Mouse (Mus musculus): ENCODE results near the gene Cdk19.

Cdk19 gene

GRCm38 (mm10) chr10:40339351-40339964 is at the start of gene Cdk19:
TSS of gene Cdk19 (plus strand) at chr10:40339564.
- no peak for DNase-seq

GRCm38 (mm10) chr10:40292640-40293039 is 46.7 kb upstream of the Cdk19 start:
- DNase-seq = no peak

GRCm38 (mm10) chr10:40300648-40301171 is 38.7 kb upstream of the Cdk19 start:
- peak; percentile 84 for DNase-seq

- DNase-seq = peak; percentile 35
Observed at GRCm38 (mm10) chr10:40301181-40302075, 37.9 kb upstream of the Cdk19 start.

GRCm38 (mm10) chr10:40302140-40302985 is 37.0 kb upstream of the Cdk19 start, which contains the start of gene Amd1:
TSS of gene Amd1 (minus strand) at chr10:40302186.
- DNase-seq = peak; percentile 100

- DNase-seq = no peak
Observed at GRCm38 (mm10) chr10:40305989-40306388, 33.4 kb upstream of the Cdk19 start.

- DNase-seq = no peak
Observed at GRCm38 (mm10) chr10:40307826-40308583, 31.4 kb upstream of the Cdk19 start.

- DNase-seq = no peak
Observed at GRCm38 (mm10) chr10:40309884-40310635, 29.3 kb upstream of the Cdk19 start.

- no peak for DNase-seq
Observed at GRCm38 (mm10) chr10:40312781-40313180, 26.6 kb upstream of the Cdk19 start.

GRCm38 (mm10) chr10:40316841-40317585 is 22.4 kb upstream of the Cdk19 start:
- no peak for DNase-seq

- DNase-seq = no peak
Observed at GRCm38 (mm10) chr10:40320306-40320705, 19.1 kb upstream of the Cdk19 start.

- no peak for DNase-seq
Observed at GRCm38 (mm10) chr10:40328004-40328551, 11.3 kb upstream of the Cdk19 start.

- DNase-seq = no peak
Observed at GRCm38 (mm10) chr10:40330262-40330661, 9.1 kb upstream of the Cdk19 start.

GRCm38 (mm10) chr10:40332864-40333263 is 6.5 kb upstream of the Cdk19 start:
- DNase-seq = no peak

GRCm38 (mm10) chr10:40342036-40342435 is 2.7 kb downstream of the Cdk19 start:
- no peak for DNase-seq

GRCm38 (mm10) chr10:40346776-40347403 is 7.5 kb downstream of the Cdk19 start:
- no peak for DNase-seq

GRCm38 (mm10) chr10:40347461-40347954 is 8.1 kb downstream of the Cdk19 start:
- DNase-seq = no peak

- DNase-seq = peak; percentile 98
Observed at GRCm38 (mm10) chr10:40348566-40349536, 9.5 kb downstream of the Cdk19 start.
